Mouse (Mus musculus): ENCODE measurements around the gene Dolpp1. TPM values are rescaled to one million over a fixed set of nuclear protein-coding genes. Genes with fewer than 3 reads are reported as not detected.

The Dolpp1 gene
- polyA plus RNA-seq, 1 experiment from 2014 or later, result 19.5 TPM

GRCm38 (mm10) chr2:30385591-30385990 lies 6.5 kb upstream of the Dolpp1 start:
- 84% methylated on average over 4 of the region's 4 CpGs for WGBS (ENCODE audit: insufficient replicate concordance)
- H3K4me3 ChIP-seq (ENCODE audit: low read depth, low read length), result no peak overlapping the region
- ATAC-seq (replicated peaks; ENCODE audit: insufficient number of reproducible peaks, low FRiP score, low TSS enrichment), result no peak
- no peak overlapping the region for H3K9ac ChIP-seq (ENCODE audit: low read depth, low read length)
- no peaks in the 10 kb centered on the region for H3K27me3 ChIP-seq (ENCODE audit: control insufficient read depth, insufficient read depth, low read length)
- H3K4me1 ChIP-seq (ENCODE audit: control insufficient read depth, insufficient read depth, low read length), result no peaks in the 10 kb centered on the region
- H3K36me3 ChIP-seq (ENCODE audit: control insufficient read depth, insufficient read depth, low read length), result peaks cover 17% of the 10 kb centered on the region
- H3K9me3 ChIP-seq (replicated peaks; ENCODE audit: control insufficient read depth, low read length), result no peaks in the 10 kb centered on the region
- H3K4me2 ChIP-seq, result no peak overlapping the region
- H3K27ac ChIP-seq (ENCODE audit: low read depth, low read length), result no peak overlapping the region

GRCm38 (mm10) chr2:30386913-30387312 lies 5.1 kb upstream of the Dolpp1 start:
- 81% methylated on average over 9 of the region's 9 CpGs for WGBS (ENCODE audit: insufficient replicate concordance)
- ATAC-seq (replicated peaks; ENCODE audit: insufficient number of reproducible peaks, low FRiP score, low TSS enrichment), result no peak
- no peaks in the 10 kb centered on the region for H3K9me3 ChIP-seq (replicated peaks; ENCODE audit: control insufficient read depth, low read length)

GRCm38 (mm10) chr2:30389000-30389399 lies 3.1 kb upstream of the Dolpp1 start:
- Histone ChIP-seq H3K36me3 (ENCODE audit: control insufficient read depth, insufficient read depth, low read length) (0 out of 2 replicates have a peak, but pooled peaks cover 1% of the 10 kb centered on the region), H3K9me3 (replicated peaks; ENCODE audit: control insufficient read depth, low read length) (no peaks in the 10 kb centered on the region), H3K4me2 (no peak overlapping the region), H3K27ac (ENCODE audit: low read depth, low read length) (no peak overlapping the region), H3K4me3 (ENCODE audit: low read depth, low read length) (no peak overlapping the region), H3K27me3 (ENCODE audit: control insufficient read depth, insufficient read depth, low read length) (no peaks in the 10 kb centered on the region), H3K4me1 (ENCODE audit: control insufficient read depth, insufficient read depth, low read length) (peaks cover 10% of the 10 kb centered on the region), H3K9ac (ENCODE audit: low read depth, low read length) (no peak overlapping the region)
- 89% methylated on average over 2 of the region's 2 CpGs for WGBS (ENCODE audit: insufficient replicate concordance)
- no peak for ATAC-seq (replicated peaks; ENCODE audit: insufficient number of reproducible peaks, low FRiP score, low TSS enrichment)

More at GRCm38 (mm10) chr2:30386913-30387312, 5.1 kb upstream of the Dolpp1 start:
- no peak overlapping the region for H3K9ac ChIP-seq (ENCODE audit: low read depth, low read length)
- no peak overlapping the region for H3K27ac ChIP-seq (ENCODE audit: low read depth, low read length)
- no peaks in the 10 kb centered on the region for H3K4me1 ChIP-seq (ENCODE audit: control insufficient read depth, insufficient read depth, low read length)
- H3K36me3 ChIP-seq (ENCODE audit: control insufficient read depth, insufficient read depth, low read length), result peaks cover 7% of the 10 kb centered on the region
- no peak overlapping the region for H3K4me3 ChIP-seq (ENCODE audit: low read depth, low read length)
- H3K4me2 ChIP-seq, result no peak overlapping the region
- H3K27me3 ChIP-seq (ENCODE audit: control insufficient read depth, insufficient read depth, low read length), result no peaks in the 10 kb centered on the region

- no peaks in the 10 kb centered on the region for H3K9me3 ChIP-seq (replicated peaks; ENCODE audit: control insufficient read depth, low read length)
- H3K9ac ChIP-seq (ENCODE audit: low read depth, low read length), result peak overlapping the region; percentile 77
- H3K4me2 ChIP-seq, result peak overlapping the region; percentile 97
- under 1% methylated on average over 35 of the region's 54 CpGs for WGBS (ENCODE audit: insufficient replicate concordance)
- peak overlapping the region; percentile 82 for H3K4me3 ChIP-seq (ENCODE audit: low read depth, low read length)
- peak; percentile 71 for ATAC-seq (replicated peaks; ENCODE audit: insufficient number of reproducible peaks, low FRiP score, low TSS enrichment)
- no peaks in the 10 kb centered on the region for H3K27me3 ChIP-seq (ENCODE audit: control insufficient read depth, insufficient read depth, low read length)
- peaks cover 4% of the 10 kb centered on the region for H3K36me3 ChIP-seq (ENCODE audit: control insufficient read depth, insufficient read depth, low read length)
- peaks cover 13% of the 10 kb centered on the region for H3K4me1 ChIP-seq (ENCODE audit: control insufficient read depth, insufficient read depth, low read length)
- peak overlapping the region; percentile 80 for H3K27ac ChIP-seq (ENCODE audit: low read depth, low read length)
Observed at GRCm38 (mm10) chr2:30392577-30393369, 719 bp downstream of the Dolpp1 start.

- Histone ChIP-seq H3K9ac (ENCODE audit: low read depth, low read length) (peak overlapping the region; percentile 77), H3K36me3 (ENCODE audit: control insufficient read depth, insufficient read depth, low read length) (peaks cover 7% of the 10 kb centered on the region), H3K4me1 (ENCODE audit: control insufficient read depth, insufficient read depth, low read length) (peaks cover 13% of the 10 kb centered on the region), H3K27ac (ENCODE audit: low read depth, low read length) (peak overlapping the region; percentile 80), H3K4me2 (peak overlapping the region; percentile 97), H3K4me3 (ENCODE audit: low read depth, low read length) (peak overlapping the region; percentile 82), H3K9me3 (replicated peaks; ENCODE audit: control insufficient read depth, low read length) (no peaks in the 10 kb centered on the region), H3K27me3 (ENCODE audit: control insufficient read depth, insufficient read depth, low read length) (no peaks in the 10 kb centered on the region)
- WGBS (ENCODE audit: insufficient replicate concordance), result 71% methylated on average over 1 of the region's 1 CpGs
- no peak for ATAC-seq (replicated peaks; ENCODE audit: insufficient number of reproducible peaks, low FRiP score, low TSS enrichment)
Observed at GRCm38 (mm10) chr2:30393370-30393656, 1.3 kb downstream of the Dolpp1 start.

GRCm38 (mm10) chr2:30395757-30396156 lies 3.7 kb downstream of the Dolpp1 start:
- Histone ChIP-seq H3K36me3 (ENCODE audit: control insufficient read depth, insufficient read depth, low read length) (peaks cover 13% of the 10 kb centered on the region), H3K27ac (ENCODE audit: low read depth, low read length) (no peak overlapping the region), H3K9ac (ENCODE audit: low read depth, low read length) (no peak overlapping the region), H3K4me1 (ENCODE audit: control insufficient read depth, insufficient read depth, low read length) (peaks cover 13% of the 10 kb centered on the region), H3K4me2 (no peak overlapping the region), H3K9me3 (replicated peaks; ENCODE audit: control insufficient read depth, low read length) (no peaks in the 10 kb centered on the region), H3K4me3 (ENCODE audit: low read depth, low read length) (no peak overlapping the region), H3K27me3 (ENCODE audit: control insufficient read depth, insufficient read depth, low read length) (no peaks in the 10 kb centered on the region)
- ATAC-seq (replicated peaks; ENCODE audit: insufficient number of reproducible peaks, low FRiP score, low TSS enrichment), result no peak
- 90% methylated on average over 7 of the region's 7 CpGs for WGBS (ENCODE audit: insufficient replicate concordance)

- Histone ChIP-seq H3K4me2 (no peak overlapping the region), H3K27ac (ENCODE audit: low read depth, low read length) (no peak overlapping the region), H3K4me3 (ENCODE audit: low read depth, low read length) (no peak overlapping the region), H3K9me3 (replicated peaks; ENCODE audit: control insufficient read depth, low read length) (no peaks in the 10 kb centered on the region), H3K27me3 (ENCODE audit: control insufficient read depth, insufficient read depth, low read length) (no peaks in the 10 kb centered on the region), H3K4me1 (ENCODE audit: control insufficient read depth, insufficient read depth, low read length) (peaks cover 13% of the 10 kb centered on the region), H3K36me3 (ENCODE audit: control insufficient read depth, insufficient read depth, low read length) (peaks cover 13% of the 10 kb centered on the region), H3K9ac (ENCODE audit: low read depth, low read length) (no peak overlapping the region)
- 83% methylated on average over 7 of the region's 7 CpGs for WGBS (ENCODE audit: insufficient replicate concordance)
- ATAC-seq (replicated peaks; ENCODE audit: insufficient number of reproducible peaks, low FRiP score, low TSS enrichment), result no peak
Observed at GRCm38 (mm10) chr2:30396246-30396645, 4.2 kb downstream of the Dolpp1 start.

GRCm38 (mm10) chr2:30397986-30398512 lies 6.0 kb downstream of the Dolpp1 start:
- Histone ChIP-seq H3K27ac (ENCODE audit: low read depth, low read length) (no peak overlapping the region), H3K9ac (ENCODE audit: low read depth, low read length) (no peak overlapping the region), H3K27me3 (ENCODE audit: control insufficient read depth, insufficient read depth, low read length) (no peaks in the 10 kb centered on the region), H3K4me3 (ENCODE audit: low read depth, low read length) (no peak overlapping the region), H3K4me1 (ENCODE audit: control insufficient read depth, insufficient read depth, low read length) (peaks cover 12% of the 10 kb centered on the region), H3K9me3 (replicated peaks; ENCODE audit: control insufficient read depth, low read length) (no peaks in the 10 kb centered on the region), H3K36me3 (ENCODE audit: control insufficient read depth, insufficient read depth, low read length) (peaks cover 19% of the 10 kb centered on the region), H3K4me2 (no peak overlapping the region)
- 84% methylated on average over 10 of the region's 10 CpGs for WGBS (ENCODE audit: insufficient replicate concordance)
- ATAC-seq (replicated peaks; ENCODE audit: insufficient number of reproducible peaks, low FRiP score, low TSS enrichment), result no peak
